Mouse (Mus musculus) brain, embryonic 14.5 days (tissue): ENCODE measurements around the gene Sp8.

ENCODE experiments used
- CTCF ChIP-seq: fragments of 200-500 bp; IDR thresholded peaks from 2 replicates; pipeline ENCODE4 v1.5.1; 2012; ENCODE audit warnings: inconsistent platforms, mild to moderate bottlenecking, moderate library complexity, borderline replicate concordance; ENCODE audit not compliant: insufficient read depth, insufficient read length; ENCODE audit errors: extremely low read depth
- POLR2A ChIP-seq: fragments of 200-500 bp; IDR thresholded peaks from 2 replicates; pipeline ENCODE4 v1.6.1; 2012; ENCODE audit warnings: mild to moderate bottlenecking, inconsistent platforms, borderline replicate concordance; ENCODE audit not compliant: poor library complexity, insufficient read depth, insufficient read length, severe bottlenecking; ENCODE audit errors: extremely low read depth

DNA sequence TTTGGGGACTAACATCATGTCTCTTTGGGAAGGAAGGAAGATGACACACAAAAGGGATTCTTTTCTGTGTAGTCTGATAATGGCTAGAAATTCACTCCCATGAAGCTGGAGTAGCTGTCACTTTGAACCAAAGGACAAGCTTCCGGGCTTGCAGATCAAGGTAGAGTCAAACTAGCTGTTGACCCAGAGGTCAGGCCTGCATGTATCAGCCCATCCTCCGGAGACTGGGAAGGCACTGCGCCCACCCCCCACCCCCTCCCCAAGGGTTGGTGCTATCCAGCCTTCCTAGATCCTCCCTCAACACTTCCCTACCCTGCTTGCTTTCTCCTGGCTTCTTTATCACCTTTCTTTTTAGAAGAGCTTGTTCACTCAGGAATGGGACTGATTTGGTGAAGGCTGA lies 7.2 kb downstream of the Sp8 start:
- TF ChIP-seq CTCF (no peak), POLR2A (no peak)
